Mouse (Mus musculus): ENCODE data around the gene Hoxb3.

Hoxb3 gene

DNA sequence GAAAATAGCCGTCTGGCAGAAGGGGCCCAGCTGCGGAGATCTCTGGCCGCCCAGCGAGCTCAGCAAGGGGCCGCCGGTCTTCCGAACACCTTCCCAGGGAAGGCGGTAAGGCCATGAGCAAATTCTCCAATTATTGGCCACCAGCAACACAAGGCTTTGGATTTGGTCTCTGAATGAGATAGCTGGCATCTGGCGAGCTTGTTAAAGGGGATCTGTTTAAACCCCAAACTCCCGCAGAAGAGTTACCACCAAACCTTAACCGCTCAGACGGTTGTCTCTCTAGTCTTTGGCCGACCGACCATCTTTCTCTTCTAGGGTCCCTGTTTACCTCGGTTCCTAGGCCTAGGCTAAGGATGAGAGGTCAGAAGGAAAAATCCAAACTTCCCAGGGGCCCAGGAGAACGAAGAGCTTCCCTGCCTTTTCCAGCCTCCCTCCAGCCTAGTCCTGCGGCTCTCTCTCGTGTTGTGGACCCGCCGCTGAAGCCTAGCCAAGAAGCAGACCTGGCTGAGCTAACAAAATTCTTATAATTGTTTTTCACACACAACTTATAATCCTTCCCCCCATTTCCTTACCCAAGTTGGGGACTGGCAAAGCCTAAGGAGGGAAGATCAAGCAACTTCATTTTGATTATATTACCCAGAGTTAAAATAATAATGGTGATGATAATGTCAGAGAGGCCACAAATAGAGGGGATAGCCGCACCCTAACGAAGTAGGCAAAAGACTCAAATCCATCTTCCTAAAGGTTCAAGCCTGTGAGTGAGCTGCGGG lies 20.6 kb upstream of the Hoxb3 start:
- no peak for DNase-seq (ENCODE audit: low spot score in 2 of 2)

DNA sequence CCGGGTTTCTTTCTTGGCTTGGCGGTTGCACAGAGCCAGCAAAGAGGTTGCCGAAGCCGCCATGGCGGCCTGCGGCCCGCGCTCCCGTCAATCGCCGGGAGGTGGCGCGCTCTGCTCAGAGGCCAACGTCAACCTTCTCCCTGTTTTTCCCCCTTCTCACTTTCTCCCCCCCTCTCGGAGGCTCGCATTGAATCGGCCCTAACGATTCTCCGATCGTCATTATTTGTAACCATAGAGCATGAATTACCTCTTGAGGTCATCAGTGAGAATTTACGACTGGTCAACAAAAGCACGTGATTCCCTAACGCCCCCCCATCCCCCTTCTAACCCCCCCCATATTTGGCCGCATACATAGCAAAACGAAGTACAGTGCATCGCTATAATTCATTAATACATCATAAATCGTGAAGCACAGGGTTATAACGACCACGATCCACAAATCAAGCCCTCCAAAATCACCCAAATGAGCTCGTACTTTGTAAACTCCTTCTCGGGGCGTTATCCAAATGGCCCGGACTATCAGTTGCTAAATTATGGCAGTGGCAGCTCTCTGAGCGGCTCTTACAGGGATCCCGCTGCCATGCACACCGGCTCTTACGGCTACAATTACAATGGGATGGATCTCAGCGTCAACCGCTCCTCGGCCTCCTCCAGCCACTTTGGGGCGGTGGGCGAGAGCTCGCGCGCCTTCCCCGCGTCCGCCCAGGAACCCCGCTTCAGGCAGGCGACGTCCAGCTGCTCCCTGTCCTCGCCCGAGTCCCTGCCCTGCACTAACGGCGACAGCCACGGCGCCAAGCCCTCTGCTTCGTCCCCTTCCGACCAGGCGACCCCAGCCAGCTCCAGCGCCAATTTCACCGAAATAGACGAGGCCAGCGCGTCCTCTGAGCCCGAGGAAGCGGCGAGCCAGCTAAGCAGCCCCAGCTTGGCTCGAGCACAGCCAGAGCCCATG lies 19.7 kb upstream of the Hoxb3 start, which contains the start of gene Hoxb5:
TSS of gene Hoxb5 (plus strand) at position 186 of the 949 bp plus-strand sequence.
- DNase-seq (ENCODE audit: low spot score in 2 of 2) = peak; percentile 49 to 79

DNA sequence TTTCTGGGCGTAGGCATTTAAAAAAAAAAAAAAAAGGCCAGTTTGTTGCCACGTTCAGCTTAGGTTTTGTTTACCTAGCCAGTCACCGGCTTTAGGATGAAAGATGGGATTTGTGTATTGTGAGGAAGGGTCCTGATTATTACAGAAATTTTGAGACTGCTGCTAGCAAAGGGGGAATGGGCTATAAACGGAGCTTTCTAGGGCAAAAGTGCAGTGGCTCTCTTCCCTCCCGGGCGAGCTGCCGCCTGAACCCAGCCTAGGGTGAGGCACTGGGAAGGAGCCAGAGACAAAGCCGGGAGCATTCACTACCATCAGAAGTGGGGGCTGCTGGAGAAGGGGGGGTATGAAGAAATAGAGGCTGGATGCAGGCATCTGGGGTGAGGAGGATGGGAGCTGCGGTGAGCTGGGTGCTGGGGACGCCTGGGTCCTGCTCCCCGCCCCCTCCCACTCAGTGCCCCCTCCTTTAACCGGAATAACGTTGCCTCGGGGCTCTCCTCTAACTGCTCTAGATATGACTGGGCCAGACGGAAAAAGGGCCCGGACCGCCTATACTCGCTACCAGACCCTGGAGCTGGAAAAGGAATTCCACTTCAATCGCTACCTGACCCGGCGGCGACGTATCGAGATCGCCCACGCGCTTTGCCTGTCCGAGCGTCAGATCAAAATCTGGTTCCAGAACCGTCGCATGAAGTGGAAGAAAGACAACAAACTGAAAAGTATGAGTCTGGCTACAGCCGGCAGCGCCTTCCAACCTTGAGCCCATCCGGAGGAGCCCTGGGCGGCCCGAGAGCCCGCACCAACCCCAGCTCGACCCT lies 18.5 kb upstream of the Hoxb3 start:
- no peak for DNase-seq (ENCODE audit: low spot score in 2 of 2)

- no peak for DNase-seq (ENCODE audit: low spot score in 2 of 2)
Measured at GRCm38 (mm10) chr11:96305505-96306182, 17.5 kb upstream of the Hoxb3 start.

DNA sequence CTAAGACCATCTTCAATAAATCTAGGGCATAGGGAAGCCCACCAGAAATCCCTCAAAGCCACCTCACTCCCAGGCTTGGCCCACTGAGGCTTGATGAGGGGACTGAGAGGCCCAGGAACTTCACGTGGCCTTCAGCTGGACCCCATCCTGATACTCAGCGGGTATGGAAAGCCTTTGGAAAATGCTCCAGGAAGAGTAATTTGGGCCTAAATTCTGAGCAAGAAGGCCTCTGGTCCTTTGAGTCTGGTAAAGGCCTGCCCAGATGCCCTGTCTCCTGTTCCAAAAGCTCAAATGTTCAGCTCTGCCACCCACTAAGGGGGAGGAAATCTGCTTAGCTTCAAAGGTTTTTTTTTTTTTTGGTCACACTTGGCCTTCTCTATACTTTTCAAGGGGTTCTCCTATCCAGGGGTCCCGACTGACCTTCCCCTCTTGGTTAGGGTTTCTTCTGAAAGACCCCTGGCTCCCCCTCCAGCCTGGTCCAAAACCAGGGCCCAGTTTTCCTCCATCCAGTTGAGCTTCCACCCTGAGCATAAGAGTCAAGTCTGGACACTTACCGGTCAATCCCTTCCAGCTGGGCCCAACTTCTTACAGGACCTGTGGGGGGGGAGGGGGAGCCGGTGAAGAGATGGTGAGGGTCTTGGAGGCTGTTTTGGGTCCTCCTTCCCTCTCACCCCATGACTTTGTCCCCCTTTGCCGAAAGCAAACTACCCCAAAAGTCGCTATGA lies 16.8 kb upstream of the Hoxb3 start:
- no peak for DNase-seq (ENCODE audit: low spot score in 2 of 2)

DNA sequence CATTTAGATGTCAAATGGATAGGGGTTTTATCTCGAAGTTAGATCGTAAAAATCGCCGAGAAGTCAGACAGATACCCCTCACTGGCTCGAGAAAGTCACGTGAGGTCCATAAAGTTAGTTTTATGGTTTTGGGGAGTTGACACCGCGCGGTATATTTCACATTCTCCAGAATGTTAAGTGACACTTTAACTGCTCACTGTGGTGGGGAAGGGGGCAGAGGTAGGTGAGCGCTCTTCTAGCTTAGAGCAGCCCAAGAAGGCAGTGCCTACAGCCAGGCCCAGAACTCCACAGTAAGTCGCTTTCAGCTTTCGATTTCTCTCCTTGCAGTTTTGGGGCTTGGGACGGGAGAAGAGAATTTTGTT lies 16.2 kb upstream of the Hoxb3 start:
- no peak for DNase-seq (ENCODE audit: low spot score in 2 of 2)

DNA sequence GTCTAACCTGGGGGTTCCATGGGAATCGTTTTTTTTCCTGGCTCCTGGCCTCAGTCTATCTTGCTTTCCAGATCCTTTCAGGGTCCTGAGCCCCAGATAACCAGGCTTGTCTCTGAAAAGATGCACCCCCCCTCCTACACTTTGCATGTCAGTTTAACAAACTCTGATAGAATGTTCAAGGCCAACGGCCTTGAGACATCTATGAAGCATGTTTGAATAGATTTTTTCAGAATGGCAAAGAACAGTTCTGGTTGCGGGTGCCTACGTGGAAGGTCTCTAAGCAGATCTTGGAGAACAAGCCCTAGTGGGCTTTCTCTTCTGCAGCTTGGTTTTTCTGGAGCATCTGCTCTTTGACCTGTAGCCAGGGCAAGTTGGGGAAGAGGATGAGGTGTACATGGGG lies 14.4 kb upstream of the Hoxb3 start:
- no peak for DNase-seq (ENCODE audit: low spot score in 2 of 2)

- no peak for DNase-seq (ENCODE audit: low spot score in 2 of 2)
Measured at GRCm38 (mm10) chr11:96309288-96309687, 13.8 kb upstream of the Hoxb3 start.

- DNase-seq (ENCODE audit: low spot score in 2 of 2) = no peak
Measured at GRCm38 (mm10) chr11:96310183-96310938, 12.8 kb upstream of the Hoxb3 start.

- no peak for DNase-seq (ENCODE audit: low spot score in 2 of 2)
Measured at GRCm38 (mm10) chr11:96311097-96311496, 12.0 kb upstream of the Hoxb3 start.

GRCm38 (mm10) chr11:96311520-96312417 lies 11.4 kb upstream of the Hoxb3 start:
- DNase-seq (ENCODE audit: low spot score in 2 of 2) = peak in 1 of 2 experiments; percentile 71

GRCm38 (mm10) chr11:96313134-96313533 lies 10.0 kb upstream of the Hoxb3 start:
- no peak for DNase-seq (ENCODE audit: low spot score in 2 of 2)

GRCm38 (mm10) chr11:96313806-96314428 lies 9.2 kb upstream of the Hoxb3 start:
- no peak for DNase-seq (ENCODE audit: low spot score in 2 of 2)

GRCm38 (mm10) chr11:96314671-96315343 lies 8.3 kb upstream of the Hoxb3 start:
- DNase-seq (ENCODE audit: low spot score in 2 of 2) = peak in 1 of 2 experiments; percentile 62

DNA sequence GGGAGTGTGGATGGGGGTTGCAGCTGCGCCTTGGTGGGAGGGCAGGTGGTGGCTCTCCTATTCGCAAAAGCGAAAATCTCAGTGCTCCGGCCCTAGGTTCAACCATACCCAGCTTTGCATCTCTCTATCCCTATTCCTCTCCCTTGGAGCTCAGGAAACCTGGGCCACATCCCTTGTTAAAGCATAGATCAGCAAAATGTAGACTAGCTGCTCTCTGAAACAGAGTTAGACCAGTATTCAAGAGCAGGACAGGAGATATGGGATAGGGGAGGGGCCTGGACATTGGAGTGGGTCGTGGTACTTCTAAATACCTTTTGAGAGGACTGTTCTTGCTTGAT lies 7.8 kb upstream of the Hoxb3 start:
- DNase-seq (ENCODE audit: low spot score in 2 of 2) = no peak

- no peak for DNase-seq (ENCODE audit: low spot score in 2 of 2)
Measured at GRCm38 (mm10) chr11:96316696-96317607, 6.2 kb upstream of the Hoxb3 start.

Data from spleen, postnatal 4 days (tissue).